Mouse (Mus musculus) neutrophil, adult 5-6 weeks (primary cell): Measurements from ENCODE around the gene Cacnb4. TPM values are rescaled to one million over a fixed set of nuclear protein-coding genes. Genes with fewer than 3 reads are reported as not detected.

Experiments used
- ATAC-seq: fragments of 151-379, 151-347 bp; 2 replicates; pipeline ENCODE4 v1.8.0; 2017; ENCODE audit warnings: mild to moderate bottlenecking, moderate TSS enrichment; ENCODE audit not compliant: insufficient number of reproducible peaks, poor library complexity, low FRiP score, severe bottlenecking; ENCODE audit errors: extremely low read depth
- total RNA-seq: library from RNA; stranded (forward); fragments of 200-1000 nt; gene quantifications from 2 replicates; pipeline ENCODE4 v1.2.3, GENCODE M21; 2017

Cacnb4 gene
- total RNA-seq, 1 experiment from 2014 or later: 0.12 TPM

DNA sequence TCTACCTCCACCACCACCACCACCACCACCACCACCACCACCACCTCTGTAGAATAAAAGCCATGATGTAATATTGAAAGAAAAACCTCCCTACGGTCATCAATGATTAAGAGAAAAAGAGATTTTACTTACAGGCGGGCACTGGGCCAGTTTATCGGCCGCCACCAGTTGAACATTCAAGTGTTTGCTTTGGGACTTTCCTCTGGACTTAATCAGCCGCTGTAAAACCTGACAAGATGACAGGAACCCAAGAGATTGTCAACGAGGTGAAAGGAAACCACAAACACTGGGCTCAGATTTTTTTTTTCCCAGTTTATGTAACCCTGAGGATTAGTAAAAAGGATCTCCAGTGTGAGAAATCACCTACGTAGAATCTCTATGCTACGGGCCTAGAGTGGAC is 226.8 kb downstream of the Cacnb4 start:
- no peak for ATAC-seq

DNA sequence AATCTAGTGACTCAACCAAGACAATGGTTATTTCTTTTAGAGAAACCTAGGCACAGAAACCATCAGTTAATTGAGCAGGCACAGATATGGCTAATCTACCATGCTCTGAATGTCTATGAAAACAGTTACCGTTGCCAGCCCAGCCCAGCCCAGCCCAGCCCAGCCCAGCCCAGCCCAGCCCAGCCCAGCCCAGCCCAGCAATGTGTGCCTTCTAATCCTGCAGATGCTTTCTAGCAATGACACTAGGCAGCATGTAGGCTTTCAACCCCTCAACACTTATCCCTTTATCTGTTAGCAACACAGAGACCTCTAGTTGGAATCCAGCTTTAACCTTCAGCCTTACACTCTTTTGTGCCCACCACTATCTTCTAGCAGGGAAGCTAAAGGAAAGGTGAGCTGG is 227.7 kb downstream of the Cacnb4 start:
- ATAC-seq: no peak

DNA sequence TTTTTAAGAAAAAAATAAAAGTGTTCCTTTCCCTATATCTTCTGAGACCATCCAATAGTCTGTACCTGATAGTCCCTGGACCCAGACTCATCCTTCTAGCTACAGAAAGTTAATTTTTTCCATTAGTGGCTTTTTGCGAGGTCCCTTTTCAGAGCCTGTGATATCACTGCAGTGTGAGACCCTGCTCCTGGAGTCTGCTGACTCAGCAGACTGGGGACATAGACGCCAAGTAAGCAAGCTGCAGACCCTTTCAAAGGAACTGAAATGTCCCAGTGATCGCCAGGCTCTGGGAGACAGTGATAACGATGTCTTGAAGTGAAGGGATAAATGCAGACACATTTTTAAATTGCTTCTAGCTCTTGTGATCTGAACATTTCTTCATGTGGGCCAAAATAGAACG is 230.0 kb downstream of the Cacnb4 start:
- no peak for ATAC-seq

DNA sequence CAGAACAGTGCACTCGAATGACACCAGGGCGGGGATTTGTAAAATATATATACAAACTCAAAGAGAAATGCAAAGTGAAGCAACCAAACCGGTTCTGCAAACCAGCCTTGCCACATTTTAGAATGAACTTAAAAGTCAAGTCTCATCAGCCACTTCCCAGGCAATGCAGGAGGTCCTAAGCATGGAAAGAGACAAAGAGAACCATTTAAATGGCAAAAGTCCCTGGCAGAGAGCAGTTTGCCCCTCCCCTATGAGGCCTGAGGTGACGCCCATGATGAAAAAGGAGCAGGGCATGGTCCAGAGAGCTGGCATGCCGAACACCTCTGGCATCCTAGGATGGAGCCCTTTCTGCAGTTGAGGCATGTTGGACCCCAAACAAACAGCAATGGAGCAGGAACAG is 234.5 kb downstream of the Cacnb4 start:
- ATAC-seq: no peak

DNA sequence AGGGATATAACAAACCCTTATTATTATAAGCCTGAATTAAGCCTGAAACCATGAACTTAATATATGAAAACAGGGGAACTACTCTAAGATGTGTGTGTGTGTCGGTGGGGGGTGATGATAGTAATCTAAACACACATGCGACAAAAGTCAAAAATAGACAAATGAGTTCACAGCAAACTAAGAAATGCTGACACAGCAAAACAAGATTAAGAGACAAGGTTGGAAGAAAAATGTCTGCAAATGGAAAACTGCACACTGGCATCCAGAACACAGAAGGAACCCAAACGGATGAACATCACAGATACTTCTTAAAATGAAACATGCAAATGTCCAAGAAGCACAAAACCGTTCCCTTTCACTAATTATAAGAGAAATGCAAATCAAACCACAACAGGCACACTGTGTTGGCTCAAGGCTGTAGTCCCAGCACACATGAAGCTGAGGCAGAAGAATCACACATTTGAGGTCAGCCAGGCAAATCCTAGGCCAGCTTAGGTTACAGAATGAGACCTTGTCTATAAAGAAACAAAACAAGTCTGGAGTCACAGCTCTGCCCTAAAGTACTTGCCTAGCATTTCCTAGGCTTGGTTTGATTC is 236.1 kb downstream of the Cacnb4 start:
- peak; percentile 64 for ATAC-seq

DNA sequence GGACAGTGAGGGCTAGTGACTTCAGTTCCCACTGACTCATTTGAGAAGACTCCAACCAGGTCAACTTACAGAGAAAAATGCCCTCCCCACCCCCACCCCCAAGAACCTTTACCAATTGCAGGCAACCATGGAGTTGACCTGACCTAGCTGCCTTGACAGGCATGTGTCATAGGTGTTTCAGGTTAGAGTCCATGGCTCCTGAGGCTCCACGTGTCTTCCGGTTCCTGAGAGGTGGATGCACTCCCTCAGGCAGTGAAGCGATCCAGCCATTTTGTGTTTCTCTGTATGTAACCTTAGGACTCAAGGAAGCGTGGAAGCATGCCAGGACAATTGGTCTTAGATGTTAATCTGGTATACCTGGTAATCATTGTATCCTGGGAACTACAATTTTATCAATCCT is 238.2 kb downstream of the Cacnb4 start:
- ATAC-seq: no peak

DNA sequence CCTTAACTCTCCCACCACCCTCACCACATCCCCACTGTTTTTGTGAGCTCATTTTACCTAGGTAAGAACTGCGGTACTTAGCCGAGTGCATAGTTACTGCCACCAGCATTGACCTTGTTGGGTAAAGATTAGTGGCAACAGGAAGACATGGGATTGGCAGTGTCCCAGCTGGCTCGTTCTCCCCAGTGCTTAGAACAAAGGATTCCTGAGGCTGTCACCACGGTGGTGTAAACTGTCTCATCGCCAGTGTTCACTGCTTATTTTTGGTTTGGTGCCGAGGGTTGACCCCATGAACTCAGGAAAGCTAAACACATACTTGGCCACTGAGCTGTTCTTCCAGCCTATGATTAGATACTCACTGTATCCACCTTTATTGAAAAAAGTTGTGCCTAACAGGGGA is 238.6 kb downstream of the Cacnb4 start:
- no peak for ATAC-seq

DNA sequence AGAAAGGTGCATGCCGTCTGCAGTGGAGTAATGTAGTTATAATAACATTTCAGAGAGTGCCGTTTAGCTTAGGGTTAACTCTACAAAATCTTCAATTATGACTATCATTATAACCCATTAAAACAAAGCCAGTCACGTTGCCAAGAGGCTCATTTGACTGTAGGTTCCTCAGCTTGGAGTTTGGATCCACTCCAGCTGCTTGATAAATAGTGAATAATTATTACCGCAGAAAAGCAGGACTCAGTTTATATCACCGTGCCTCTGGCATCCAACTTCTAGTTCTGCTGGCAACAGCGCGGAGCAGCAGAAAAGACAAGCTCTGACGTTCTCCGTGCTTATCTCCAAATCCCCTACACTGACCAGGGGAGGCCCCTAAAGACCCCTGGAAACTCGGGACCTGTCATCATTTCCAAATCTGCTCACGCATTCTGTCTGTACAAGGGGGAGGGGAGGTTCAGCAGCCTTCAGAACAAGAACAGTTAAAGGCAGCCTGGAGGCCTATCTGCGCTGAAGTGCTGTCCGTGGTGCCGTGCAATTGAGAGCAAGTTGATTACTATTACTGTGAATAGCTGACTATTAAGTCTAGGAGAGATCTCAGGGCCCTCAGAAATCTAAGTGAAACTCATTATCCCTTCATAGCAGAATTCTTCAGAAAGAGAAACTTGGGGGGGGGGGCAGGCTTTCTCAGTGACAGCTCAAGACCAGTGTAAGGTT is 240.6 kb downstream of the Cacnb4 start:
- no peak for ATAC-seq

DNA sequence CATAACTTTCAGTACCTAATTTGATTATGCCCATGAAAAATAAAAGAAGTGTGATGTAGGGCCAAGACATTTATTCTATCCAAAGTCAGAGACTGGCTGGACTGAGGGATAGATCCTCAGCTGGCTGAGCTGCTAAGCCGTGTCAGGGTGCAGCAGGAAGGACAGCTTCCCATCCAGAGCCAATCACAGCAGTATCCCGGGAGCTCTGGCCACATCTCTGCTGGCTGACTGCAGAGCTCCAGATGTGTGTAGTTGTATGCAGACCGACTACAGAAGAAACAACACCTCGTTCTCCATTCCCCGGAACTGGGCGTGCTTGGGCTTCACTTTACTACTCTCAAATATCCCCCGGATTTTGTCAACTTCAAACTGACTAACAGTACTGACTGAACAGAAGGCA is 243.3 kb downstream of the Cacnb4 start:
- ATAC-seq: no peak

DNA sequence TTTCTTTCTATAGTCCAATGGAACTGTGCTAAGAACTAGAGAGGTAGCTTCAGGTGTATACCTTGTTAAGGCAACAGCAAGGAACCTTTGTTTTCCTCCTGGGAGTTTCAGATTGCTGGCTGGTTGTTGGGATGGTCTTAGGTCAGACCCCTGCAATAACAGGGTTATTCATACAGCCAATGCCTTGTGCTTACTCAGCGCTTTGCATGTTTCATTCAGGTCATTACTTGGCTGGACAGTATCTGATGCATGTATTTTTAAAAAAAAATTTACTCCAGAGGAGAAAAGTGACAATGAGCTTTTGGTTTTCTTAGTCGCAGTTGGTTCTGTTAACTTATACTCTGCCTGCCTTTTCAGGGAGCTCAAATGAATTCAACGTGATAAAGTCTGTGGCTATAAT is 249.2 kb downstream of the Cacnb4 start:
- no peak for ATAC-seq

DNA sequence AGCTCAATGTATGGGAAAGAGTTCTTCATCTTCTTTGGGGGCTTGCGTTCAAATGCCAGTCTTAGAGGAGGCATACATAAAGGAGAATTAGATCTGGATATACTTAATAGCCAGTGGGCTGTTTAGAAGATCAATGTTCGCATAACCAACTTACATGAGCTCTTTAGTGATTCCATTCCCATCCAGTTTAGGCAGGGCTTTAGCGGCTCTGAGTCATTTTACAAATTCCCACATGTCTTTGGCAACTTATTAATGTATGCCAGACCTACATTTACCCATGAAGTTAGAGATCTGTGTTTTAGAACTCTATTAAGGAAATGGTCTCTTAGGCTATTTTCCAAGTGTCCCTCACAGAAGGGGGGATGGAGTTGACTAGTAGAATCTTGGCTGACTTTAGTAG is 250.6 kb downstream of the Cacnb4 start:
- no peak for ATAC-seq

DNA sequence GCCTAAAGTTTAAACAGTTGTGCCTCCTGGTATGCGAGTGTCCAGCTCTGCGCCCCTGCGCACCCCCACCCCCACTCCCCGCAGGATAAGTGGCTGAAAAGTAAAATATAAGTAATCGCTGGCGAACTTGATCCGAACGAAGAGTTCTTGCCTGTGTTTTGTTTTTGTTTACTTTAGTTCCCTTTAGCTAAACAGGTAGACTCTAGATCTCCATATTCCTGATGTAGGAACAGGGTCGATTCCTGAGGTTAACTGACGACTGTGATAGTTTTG is 251.2 kb downstream of the Cacnb4 start:
- no peak for ATAC-seq

DNA sequence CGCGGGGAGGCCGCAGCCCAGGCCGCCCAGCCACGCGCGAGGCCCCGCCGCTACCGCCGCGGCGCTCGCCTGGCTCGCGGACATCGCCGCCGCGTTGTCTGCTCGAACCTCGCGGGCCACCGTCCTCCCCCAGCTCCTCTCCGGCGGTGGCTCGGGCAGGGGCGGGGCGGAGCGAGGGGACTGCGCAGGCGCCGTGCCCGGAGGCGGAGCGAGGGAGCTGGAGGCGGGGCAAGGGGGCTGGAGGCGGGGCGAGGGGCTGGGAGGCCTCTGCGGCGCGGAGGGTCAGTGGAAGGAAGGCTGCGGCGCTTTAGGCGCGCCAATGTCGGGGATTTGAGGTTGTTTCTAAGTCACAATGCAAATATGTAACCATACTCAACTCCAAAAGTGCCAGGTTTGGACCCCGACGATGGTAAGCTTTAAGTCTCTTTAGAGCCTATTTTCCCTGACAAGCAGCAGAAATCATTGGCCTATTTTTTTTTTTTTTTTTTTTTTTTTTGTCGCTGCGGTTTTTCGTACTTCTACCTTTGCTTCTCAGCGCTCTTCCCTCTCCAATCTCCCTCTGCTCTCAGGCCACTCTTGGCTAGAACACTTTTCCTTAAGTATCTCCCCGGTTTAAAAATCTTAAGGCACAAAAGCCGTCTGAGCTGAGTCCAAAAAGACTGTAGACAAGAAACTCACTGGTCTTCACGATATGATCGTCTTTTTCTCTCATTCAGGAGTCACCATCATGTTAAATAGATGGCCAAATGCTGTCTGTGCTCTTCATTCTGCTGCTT is 251.7 kb downstream of the Cacnb4 start, which contains the start of gene Arl5a:
Gene Arl5a, minus strand, starts transcription at position 155 of the 776 bp plus-strand sequence.
- ATAC-seq: peak; percentile 87

DNA sequence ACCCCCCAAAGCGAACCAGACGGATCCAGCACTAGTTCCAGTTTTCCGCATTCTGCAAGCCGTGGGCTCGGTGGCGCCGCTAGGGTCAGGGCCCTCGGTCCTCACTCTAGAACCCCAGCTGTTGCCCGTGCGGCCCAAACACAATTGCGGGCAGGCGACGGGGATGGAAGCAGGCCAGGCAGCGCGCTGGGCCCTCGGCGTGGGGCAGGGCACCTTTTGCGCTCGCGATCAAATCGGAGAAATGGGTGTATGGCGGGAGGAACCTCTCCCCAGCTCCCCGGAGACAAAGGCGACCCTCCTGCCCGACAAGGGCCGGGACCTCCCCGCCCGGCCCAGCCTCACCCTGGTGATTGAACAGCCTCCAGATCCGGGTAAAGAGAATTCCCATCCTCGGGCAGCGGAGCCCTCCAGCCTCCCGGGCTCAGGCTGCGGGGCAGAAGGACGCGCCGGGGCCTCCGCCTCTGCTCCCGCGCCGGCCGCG is 252.3 kb downstream of the Cacnb4 start:
- peak; percentile 40; the same call in 1 of the 2 replicates for ATAC-seq

DNA sequence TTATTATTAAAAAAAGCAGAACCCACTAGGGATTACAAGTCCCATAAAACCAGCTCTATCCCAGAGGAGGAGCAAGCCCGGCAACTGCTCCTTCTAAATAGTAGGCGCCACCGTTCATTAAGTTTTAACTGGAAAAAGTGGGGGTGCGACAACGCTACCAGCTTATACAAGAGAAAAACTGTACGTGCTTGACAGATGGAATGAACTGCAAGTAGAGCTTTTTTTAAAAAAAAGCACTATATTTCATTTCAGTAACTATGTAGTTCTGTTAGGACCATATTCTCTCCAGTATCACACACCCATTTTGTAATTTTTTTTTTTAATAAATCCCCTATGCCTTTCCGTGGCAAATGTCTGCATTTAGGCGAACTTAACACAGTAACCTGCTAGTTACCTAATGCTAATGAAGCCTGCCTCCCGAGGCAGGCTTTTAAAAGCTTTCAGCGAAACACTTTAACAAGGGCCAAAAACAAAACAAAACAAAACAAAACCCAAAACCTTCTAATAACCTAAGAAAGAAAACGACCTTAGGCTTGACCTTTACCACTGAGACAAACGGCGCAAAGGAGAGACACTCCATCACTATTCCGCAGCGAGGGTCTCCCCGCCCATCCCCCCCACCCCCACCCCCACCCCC is 252.9 kb downstream of the Cacnb4 start:
- ATAC-seq: no peak

DNA sequence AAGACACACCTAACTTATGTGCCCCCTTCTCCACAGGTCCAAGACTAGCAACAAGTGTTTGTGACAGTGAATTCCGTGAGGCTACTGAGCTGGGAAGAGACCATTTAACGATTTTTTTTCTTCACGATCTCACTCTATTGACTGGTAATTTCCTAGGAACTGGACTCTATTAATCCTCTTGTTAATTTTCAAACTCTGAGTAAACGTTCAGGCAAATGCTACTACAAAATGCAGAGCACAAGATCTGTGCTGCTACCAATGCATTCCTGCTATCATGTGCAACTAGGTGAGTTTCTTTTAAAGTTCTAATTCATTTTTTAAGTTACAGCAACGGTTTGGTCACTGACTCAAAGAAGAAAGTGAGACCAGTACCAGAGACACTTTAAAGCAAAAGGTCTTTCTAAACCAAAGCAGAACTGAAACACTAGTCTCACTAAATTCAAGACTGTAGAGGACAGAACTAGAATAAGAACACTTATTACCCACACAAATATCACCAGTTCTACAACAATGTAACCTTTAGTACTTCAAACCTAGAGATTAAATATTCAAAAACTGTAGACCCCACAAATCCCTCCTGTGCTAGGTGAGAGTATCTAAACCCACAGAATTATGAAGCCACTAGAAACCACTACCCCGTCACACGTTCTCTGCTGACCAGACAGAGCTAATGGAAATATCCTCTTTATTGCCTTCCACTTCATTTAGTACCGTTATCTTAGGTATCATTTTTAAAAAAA is 253.6 kb downstream of the Cacnb4 start:
- no peak for ATAC-seq

DNA sequence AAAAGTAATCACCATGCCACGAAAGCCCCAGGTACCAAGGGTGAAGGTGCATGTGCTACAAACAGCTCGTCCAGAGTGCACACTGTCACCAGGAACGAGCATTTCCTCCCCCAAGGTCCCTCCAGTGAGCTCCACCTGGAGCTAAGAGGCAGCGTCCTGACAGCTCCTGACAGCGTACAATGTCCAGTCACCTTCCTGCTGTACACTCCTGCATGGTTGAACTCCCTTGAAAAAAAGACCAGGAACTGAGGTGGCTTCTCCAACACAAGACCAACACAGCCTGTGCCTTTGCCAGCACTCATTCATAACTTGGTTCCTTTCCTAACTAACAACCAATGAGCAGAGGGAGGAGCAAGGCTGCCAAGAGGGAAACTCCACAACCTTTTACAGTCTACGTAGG is 255.4 kb downstream of the Cacnb4 start:
- ATAC-seq: no peak

DNA sequence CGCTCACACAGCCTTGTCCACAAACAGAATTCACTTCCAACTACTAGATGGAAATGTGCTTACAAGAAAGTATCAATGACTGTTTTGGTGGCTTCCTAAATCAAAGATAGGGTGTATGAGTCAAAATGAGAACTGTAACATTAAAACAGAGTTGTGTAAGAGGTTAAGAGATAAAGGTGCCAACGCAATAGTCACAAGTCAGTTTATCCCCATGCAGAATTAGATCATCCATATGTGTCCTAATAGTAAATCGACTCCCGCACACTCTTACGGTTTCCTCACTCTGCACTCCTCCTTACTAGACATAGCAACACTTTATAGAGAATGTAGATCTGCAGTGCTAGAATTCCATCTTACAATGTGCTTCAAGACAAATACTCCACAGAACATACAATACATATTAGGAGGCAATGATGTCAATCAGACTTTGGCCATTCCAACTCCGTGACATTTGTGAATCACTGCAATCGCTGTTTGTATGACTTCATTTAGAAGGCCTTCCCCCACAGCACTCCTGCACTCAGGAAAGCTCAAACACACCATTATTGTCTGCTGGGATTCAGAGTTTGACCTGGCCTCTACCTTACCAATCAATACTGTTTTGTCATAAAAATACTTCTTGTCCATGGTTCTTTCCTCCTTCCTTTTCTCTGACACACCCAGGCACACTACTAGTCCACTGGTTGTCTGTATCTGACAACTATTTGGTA is 256.5 kb downstream of the Cacnb4 start:
- no peak for ATAC-seq

DNA sequence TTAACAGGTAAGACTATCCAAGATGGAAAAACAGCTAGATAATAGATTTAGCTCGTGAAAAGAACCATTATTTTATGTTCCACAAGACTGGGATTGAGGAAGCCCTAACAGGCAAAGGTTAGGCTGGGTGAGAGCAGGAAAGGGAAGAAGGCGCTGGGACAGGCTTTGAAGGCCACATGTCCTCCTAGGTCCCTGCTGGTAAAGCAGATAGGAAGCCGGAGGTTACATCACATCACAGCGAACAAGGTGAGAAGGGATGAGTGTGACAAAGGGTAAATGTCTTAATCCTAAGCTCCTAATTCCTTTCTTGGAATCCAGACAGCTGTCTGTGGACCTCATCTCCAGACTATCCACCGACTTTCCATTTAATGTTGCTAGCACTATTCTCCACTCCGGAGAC is 257.3 kb downstream of the Cacnb4 start:
- ATAC-seq: no peak
